Mouse (Mus musculus): ENCODE data around the gene Nudcd3.

- no peak for TF ChIP-seq POLR2A (IDR thresholded peaks at IDR 0.05; ENCODE audit: borderline replicate concordance, insufficient read depth, low read length)
- TF ChIP-seq CTCF (IDR thresholded peaks at IDR 0.05; ENCODE audit: borderline replicate concordance, insufficient read depth, low read depth, low read length): no peak
These were observed 67.3 kb downstream of the Nudcd3 start for GRCm38 (mm10) chr11:6132886-6133285.

Measured in cerebellum, adult 2 months (tissue).